Comparison of ENCODE assay signal across 15 mouse cellular contexts in the genomic region with DNA sequence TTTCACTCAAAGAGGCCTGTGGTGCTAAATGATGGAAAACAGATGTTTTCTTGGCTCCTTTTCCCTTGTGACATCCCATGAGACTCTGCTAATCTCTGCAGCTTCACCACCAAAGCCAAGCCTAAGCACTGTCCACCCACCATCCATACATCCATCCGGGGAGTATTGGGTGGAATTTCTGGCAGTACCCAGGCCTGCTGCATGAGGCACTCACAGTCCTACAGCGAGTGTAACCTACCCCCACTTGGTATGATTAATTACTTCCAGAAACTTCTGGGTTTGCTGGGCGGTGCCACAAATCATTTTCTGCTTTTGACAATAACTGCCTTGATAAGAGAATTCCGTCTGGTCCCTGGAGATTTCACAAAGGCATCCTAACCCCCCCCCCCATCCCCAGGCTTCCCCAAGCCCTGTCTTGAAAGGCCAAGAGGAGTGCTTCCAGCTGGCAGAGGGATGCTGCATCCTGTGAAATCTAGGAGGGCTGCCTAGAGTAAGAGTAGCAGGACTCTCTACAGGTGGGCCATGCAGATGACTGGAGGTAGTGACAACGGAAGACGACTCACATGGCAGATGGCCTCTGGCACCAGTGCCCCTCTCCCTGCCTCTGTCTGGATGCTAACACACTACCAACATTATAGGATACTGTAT. TPM values are rescaled to one million over a fixed set of nuclear protein-coding genes. Genes with fewer than 3 reads are reported as not detected.
DNase-seq lines count a peak whose midpoint lies in the region; ATAC-seq and TF ChIP-seq lines count a peak whose summit lies in the region.
"Had no signal": no experiment of that assay in that cellular context is flagged by ENCODE, and none has a peak within 500 bp of the region (broad histone marks: within the 10 kb centered on the region; RNA-seq: fewer than 3 reads in every experiment).

No protein-coding gene starts in this region.

- peak; percentile 55; the same call in 1 of the 2 replicates for ATAC-seq in heart, embryonic 15.5 days (replicated peaks; ENCODE audit: insufficient number of reproducible peaks, insufficient read depth, low FRiP score, low read depth)
- no peak for ATAC-seq in embryonic facial prominence, embryonic 14.5 days (ENCODE audit: low read depth)
- peak; percentile 60; the same call in 1 of the 2 replicates for ATAC-seq in limb, embryonic 14.5 days (ENCODE audit: low FRiP score, low read depth)
- ATAC-seq: forebrain, embryonic 14.5 days; inflammation-experienced regulatory T-cells, adult 6 months; midbrain, embryonic 13.5 days had no signal

- no peak for DNase-seq in heart, embryonic 10.5 days (ENCODE audit: low spot score)
- DNase-seq in 3T3-L1 (ENCODE audit: low read depth, low spot score), result peak; percentile 99
- DNase-seq in embryonic facial prominence, embryonic 14.5 days (ENCODE audit: low spot score), result peak; percentile 49
- peak; percentile 50 for DNase-seq in limb, embryonic 14.5 days (ENCODE audit: low spot score)
- no peak for DNase-seq in gastrocnemius, postnatal 14 days
- no peak for DNase-seq in cerebellum, adult 8-10 months
- no peak for DNase-seq in cerebellum, postnatal 36 days
- DNase-seq: cerebellum, adult 11-12 months; liver, embryonic 13.5 days had no signal

- no peak overlapping the region for H3K9ac ChIP-seq in heart, embryonic 15.5 days
- no peak overlapping the region for H3K9ac ChIP-seq in embryonic facial prominence, embryonic 14.5 days (ENCODE audit: low read depth, low read length)
- H3K9ac ChIP-seq in limb, embryonic 14.5 days (ENCODE audit: low read depth, low read length, severe bottlenecking), result no peak overlapping the region
- H3K9ac ChIP-seq: liver, embryonic 13.5 days; midbrain, embryonic 13.5 days had no signal

- 60% methylated on average over 6 of the region's 6 CpGs for WGBS in heart, embryonic 15.5 days
- WGBS in heart, embryonic 10.5 days, result 66% methylated on average over 6 of the region's 6 CpGs
- 43% methylated on average over 6 of the region's 6 CpGs for WGBS in embryonic facial prominence, embryonic 14.5 days
- WGBS in limb, embryonic 14.5 days, result 47% methylated on average over 6 of the region's 6 CpGs

- H3K27ac ChIP-seq in heart, embryonic 15.5 days, result no peak overlapping the region
- H3K27ac ChIP-seq in heart, embryonic 10.5 days, result no peak overlapping the region
- no peak overlapping the region for H3K27ac ChIP-seq in embryonic facial prominence, embryonic 14.5 days (replicated peaks; ENCODE audit: low read depth, low read length)
- H3K27ac ChIP-seq in limb, embryonic 14.5 days (replicated peaks; ENCODE audit: low read depth, low read length), result no peak overlapping the region
- H3K27ac ChIP-seq: liver, embryonic 13.5 days; midbrain, embryonic 13.5 days had no signal

- H3K36me3 ChIP-seq in heart, embryonic 15.5 days, result no peaks in the 10 kb centered on the region
- no peaks in the 10 kb centered on the region for H3K36me3 ChIP-seq in heart, embryonic 10.5 days
- H3K36me3 ChIP-seq in embryonic facial prominence, embryonic 14.5 days (ENCODE audit: control insufficient read depth, insufficient read depth, low read length), result no peaks in the 10 kb centered on the region
- H3K36me3 ChIP-seq in limb, embryonic 14.5 days (ENCODE audit: control insufficient read depth, insufficient read depth, low read length), result no peaks in the 10 kb centered on the region
- H3K36me3 ChIP-seq: G1E; liver, embryonic 13.5 days; midbrain, embryonic 13.5 days had no signal

- H3K27me3 ChIP-seq in heart, embryonic 15.5 days, result no peaks in the 10 kb centered on the region
- no peaks in the 10 kb centered on the region for H3K27me3 ChIP-seq in heart, embryonic 10.5 days (ENCODE audit: insufficient read depth, poor library complexity, severe bottlenecking)
- no peaks in the 10 kb centered on the region for H3K27me3 ChIP-seq in embryonic facial prominence, embryonic 14.5 days (replicated peaks; ENCODE audit: control insufficient read depth, insufficient read depth, low read length)
- H3K27me3 ChIP-seq in limb, embryonic 14.5 days (ENCODE audit: control insufficient read depth, insufficient read depth, low read length), result no peaks in the 10 kb centered on the region
- H3K27me3 ChIP-seq: liver, embryonic 13.5 days; midbrain, embryonic 13.5 days had no signal

- no peak for TF ChIP-seq POLR2A in limb, embryonic 14.5 days (IDR thresholded peaks at IDR 0.05; ENCODE audit: borderline replicate concordance, extremely low read depth, insufficient read depth, insufficient read length)

- H3K9me3 ChIP-seq in heart, embryonic 15.5 days (replicated peaks), result no peaks in the 10 kb centered on the region
- H3K9me3 ChIP-seq in heart, embryonic 10.5 days, result no peaks in the 10 kb centered on the region; the same call in 1 of the 2 replicates
- no peaks in the 10 kb centered on the region for H3K9me3 ChIP-seq in embryonic facial prominence, embryonic 14.5 days (ENCODE audit: control insufficient read depth, low read length)
- H3K9me3 ChIP-seq in limb, embryonic 14.5 days (ENCODE audit: control insufficient read depth, low read length), result no peaks in the 10 kb centered on the region
- H3K9me3 ChIP-seq: liver, embryonic 13.5 days; midbrain, embryonic 13.5 days had no signal

- H3K4me1 ChIP-seq in heart, embryonic 15.5 days (replicated peaks), result peaks cover 9% of the 10 kb centered on the region
- peaks cover 20% of the 10 kb centered on the region for H3K4me1 ChIP-seq in heart, embryonic 10.5 days
- peaks cover 12% of the 10 kb centered on the region for H3K4me1 ChIP-seq in embryonic facial prominence, embryonic 14.5 days (ENCODE audit: control insufficient read depth, insufficient read depth, low read length)
- H3K4me1 ChIP-seq in limb, embryonic 14.5 days (ENCODE audit: control insufficient read depth, insufficient read depth, low read length), result peaks cover 20% of the 10 kb centered on the region
- H3K4me1 ChIP-seq: liver, embryonic 13.5 days had no signal

- H3K4me2 ChIP-seq in heart, embryonic 15.5 days, result no peak overlapping the region
- H3K4me2 ChIP-seq in embryonic facial prominence, embryonic 14.5 days (ENCODE audit: low read depth, low read length), result no peak overlapping the region
- H3K4me2 ChIP-seq in limb, embryonic 14.5 days (replicated peaks; ENCODE audit: low read depth, low read length, severe bottlenecking), result no peak overlapping the region
- H3K4me2 ChIP-seq: liver, embryonic 13.5 days; midbrain, embryonic 13.5 days had no signal

- intact Hi-C loops in gastrocnemius, postnatal 14 days (cut with DNase I; ENCODE audit: low total_unique reads), result no loop called here

- H3K4me3 ChIP-seq in heart, embryonic 15.5 days, result no peak overlapping the region
- H3K4me3 ChIP-seq in heart, embryonic 10.5 days, result no peak overlapping the region
- H3K4me3 ChIP-seq in embryonic facial prominence, embryonic 14.5 days (ENCODE audit: low read depth, low read length), result no peak overlapping the region
- H3K4me3 ChIP-seq in limb, embryonic 14.5 days (replicated peaks; ENCODE audit: low read length), result no peak overlapping the region
- H3K4me3 ChIP-seq: liver, embryonic 13.5 days; midbrain, embryonic 13.5 days had no signal

RNA-seq across cellular contexts. Expression of a gene that starts 31.1 kb away (rescaled TPM):
- 6.0 and 6.6 TPM in 2 replicates for polyA plus RNA-seq in heart, embryonic 15.5 days (2015; fragmentation: Nextera tagmentation; extraction: Ambion mirVana)
- polyA plus RNA-seq in heart, embryonic 10.5 days (2016; fragmentation: Nextera tagmentation; extraction: Ambion mirVana), result 6.3 and 7.5 TPM in 2 replicates
- 6.7 and 7.8 TPM in 2 replicates for polyA plus RNA-seq in embryonic facial prominence, embryonic 14.5 days (2014; fragmentation: Nextera tagmentation; extraction: Ambion mirVana)
- polyA plus RNA-seq in limb, embryonic 14.5 days (2012; rRNA removed), result 3.4 and 3.6 TPM in 2 replicates
- polyA plus RNA-seq in limb, embryonic 14.5 days (2014; fragmentation: Nextera tagmentation; extraction: Ambion mirVana), result 6.0 and 8.6 TPM in 2 replicates
- total RNA-seq in gastrocnemius, postnatal 14 days (2021), result 1 to 10 TPM; 3.1 TPM
- polyA plus RNA-seq: C2C12, G1E had no signal

Comparison
In these comparisons a context has a peak if more than half of its experiments do, and no peak if none do; other contexts are left out.
1. DNase-seq: peak in 3T3-L1 (single experiment), embryonic facial prominence, embryonic 14.5 days (single experiment) and limb, embryonic 14.5 days (single experiment); none in heart, embryonic 10.5 days (single experiment), gastrocnemius, postnatal 14 days (single experiment), cerebellum, adult 8-10 months (single experiment) and cerebellum, postnatal 36 days (0 of 2).